Mouse (Mus musculus) CD4-positive, CD25-positive, alpha-beta regulatory T cell, adult 2 months (primary cell): ENCODE measurements around the gene Mroh2a.

ENCODE experiments used
- DNase-seq: peaks from one replicate; pipeline ENCODE4 v3.0.0-alpha.2; 2012; ENCODE audit warnings: low read depth, low spot score

Gene Mroh2a

GRCm38 (mm10) chr1:88226670-88227379, at the start of gene Mroh2a:
Mroh2a (plus strand) TSS chr1:88226986.
- DNase-seq = peak; percentile 4

GRCm38 (mm10) chr1:88179657-88180056, 47.1 kb upstream of the Mroh2a start:
- no peak for DNase-seq

- DNase-seq = no peak
Observed at GRCm38 (mm10) chr1:88186325-88186935, 40.4 kb upstream of the Mroh2a start.

- no peak for DNase-seq
Observed at GRCm38 (mm10) chr1:88192136-88192535, 34.6 kb upstream of the Mroh2a start.

GRCm38 (mm10) chr1:88195687-88196086, 31.1 kb upstream of the Mroh2a start:
- no peak for DNase-seq

GRCm38 (mm10) chr1:88197443-88197842, 29.3 kb upstream of the Mroh2a start:
- DNase-seq = no peak

GRCm38 (mm10) chr1:88199996-88200395, 26.8 kb upstream of the Mroh2a start:
- no peak for DNase-seq

- no peak for DNase-seq
Observed at GRCm38 (mm10) chr1:88200456-88200855, 26.3 kb upstream of the Mroh2a start, which contains the start of gene Ugt1a2. Ugt1a2 (plus strand) TSS chr1:88200601.

GRCm38 (mm10) chr1:88205294-88205922, 21.4 kb upstream of the Mroh2a start, which contains the start of gene Dnajb3:
Dnajb3 (minus strand) TSS chr1:88205782.
- peak; percentile 76 for DNase-seq

- DNase-seq = no peak
Observed at GRCm38 (mm10) chr1:88206843-88207479, 19.8 kb upstream of the Mroh2a start.

GRCm38 (mm10) chr1:88211812-88212211, 15.0 kb upstream of the Mroh2a start, which contains the start of gene Ugt1a1:
Ugt1a1 (plus strand) TSS chr1:88211959.
- peak; percentile 18 for DNase-seq

GRCm38 (mm10) chr1:88212341-88213045, 14.3 kb upstream of the Mroh2a start:
- peak; percentile 13 for DNase-seq

GRCm38 (mm10) chr1:88213061-88213460, 13.7 kb upstream of the Mroh2a start:
- peak; percentile 2 for DNase-seq

GRCm38 (mm10) chr1:88213766-88214461, 12.9 kb upstream of the Mroh2a start:
- peak; percentile 17 for DNase-seq

GRCm38 (mm10) chr1:88214462-88214952, 12.3 kb upstream of the Mroh2a start:
- DNase-seq = peak; percentile 15

GRCm38 (mm10) chr1:88215466-88216380, 11.1 kb upstream of the Mroh2a start:
- peak; percentile 16 for DNase-seq

GRCm38 (mm10) chr1:88216551-88216950, 10.2 kb upstream of the Mroh2a start:
- peak; percentile 6 for DNase-seq

GRCm38 (mm10) chr1:88217144-88217543, 9.6 kb upstream of the Mroh2a start:
- DNase-seq = peak; percentile 17

- DNase-seq = peak; percentile 7
Observed at GRCm38 (mm10) chr1:88217576-88217975, 9.2 kb upstream of the Mroh2a start.
